Mouse (Mus musculus) E14TG2a.4 (cell line): ENCODE data around the gene Tuba1b.
A peak's percentile ranks its signal among the peaks of the same experiment; 100 is the strongest.

Source experiments
- CTCF ChIP-seq: conservative IDR thresholded peaks from 2 replicates; pipeline ENCODE4 v1.5.1; 2014; ENCODE audit warnings: low read length
- NANOG ChIP-seq: IDR thresholded peaks from 2 replicates; pipeline ENCODE4 v1.6.1; 2014; ENCODE audit warnings: borderline replicate concordance, low read length, mixed read lengths

GRCm38 (mm10) chr15:98982100-98982499 is 47.7 kb upstream of the Tuba1b start:
- TF ChIP-seq CTCF (no peak), NANOG (peak; percentile 36; the same call in 1 of the 2 replicates)
